Mouse (Mus musculus) retina, postnatal 1 day (tissue): ENCODE data around the gene Nudc.
"Not testable (repeated sequence)": the region's sequence is repeated elsewhere in the genome, so short reads cannot be mapped to it uniquely, and the experiment has no call there.

ENCODE experiments used
- DNase-seq: peaks from one replicate; pipeline ENCODE4 v3.0.0-alpha.2; 2012

Gene Nudc

DNA sequence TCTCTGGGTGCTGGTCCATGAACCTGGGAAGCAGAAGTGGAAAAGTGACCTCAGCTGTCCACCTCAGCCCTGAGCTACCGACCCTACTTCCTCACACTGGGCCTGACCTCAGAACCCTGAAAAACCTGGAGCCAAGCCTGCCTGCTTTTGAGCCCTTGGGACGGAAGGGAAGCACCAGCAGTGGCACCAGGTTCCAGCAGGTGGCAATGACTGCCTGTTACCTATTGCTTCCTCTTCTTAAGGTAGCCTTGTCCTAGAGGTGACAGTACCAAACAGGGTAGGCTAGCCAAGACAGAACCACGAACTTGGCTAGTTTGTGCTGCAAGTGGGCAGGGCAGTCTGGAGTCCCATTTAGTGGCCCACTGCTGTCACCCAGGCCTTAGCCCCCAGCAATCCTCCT is 13.0 kb downstream of the Nudc start:
- DNase-seq: no peak

DNA sequence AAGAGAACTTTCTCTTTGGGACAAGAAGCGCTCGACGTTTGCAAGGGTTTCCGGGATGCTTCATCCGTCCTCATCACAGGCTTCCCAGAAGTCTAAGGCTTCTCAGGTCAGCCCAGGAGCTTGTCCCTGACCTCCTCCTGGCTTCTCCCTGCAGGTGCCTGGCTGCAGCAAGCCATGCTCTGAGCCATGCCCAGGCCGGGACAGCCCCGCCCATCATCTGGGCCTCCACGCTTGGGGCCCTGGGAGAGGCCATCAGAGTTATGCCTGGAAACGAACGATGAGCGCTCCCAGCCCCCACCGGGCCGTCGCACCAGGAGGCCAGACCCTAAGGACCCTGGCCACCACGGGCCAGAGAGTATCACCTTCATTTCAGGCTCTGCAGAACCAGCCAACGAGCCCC is 18.0 kb downstream of the Nudc start:
- DNase-seq: no peak

DNA sequence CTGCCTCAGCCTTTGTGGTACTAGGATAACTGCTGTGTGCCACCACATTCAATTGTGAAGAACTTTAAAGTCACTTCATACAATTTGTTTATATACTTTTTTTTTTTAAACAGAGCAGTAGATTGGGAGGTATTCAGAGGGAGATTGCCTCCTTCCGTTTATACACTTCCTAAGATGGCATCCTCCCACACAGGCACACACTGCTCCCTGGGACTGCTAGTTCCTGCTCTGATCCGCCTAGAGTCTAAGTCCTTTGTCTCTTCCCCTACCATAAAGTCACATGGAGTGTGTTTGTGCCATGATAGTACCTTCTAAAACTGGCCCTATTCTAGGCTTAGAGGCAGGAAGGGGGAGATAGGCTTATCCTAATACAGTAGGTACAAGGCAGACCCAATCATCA is 24.3 kb downstream of the Nudc start:
- DNase-seq: no peak

DNA sequence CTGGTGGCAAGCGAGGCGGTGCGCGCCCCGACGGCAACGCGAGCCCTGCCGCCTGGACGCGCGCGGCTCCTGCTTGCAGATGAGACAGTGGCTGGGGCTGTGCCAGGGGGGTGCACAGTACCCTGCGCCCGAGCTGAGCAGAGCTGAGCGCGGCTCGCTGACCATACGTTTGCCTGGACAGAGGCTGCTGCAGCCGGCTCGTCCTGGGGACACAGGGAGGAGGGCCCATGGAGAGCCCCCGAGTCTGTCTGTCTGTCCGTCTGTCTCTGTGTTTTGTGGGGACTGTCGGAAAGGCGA is 26.5 kb downstream of the Nudc start:
- DNase-seq: no peak

DNA sequence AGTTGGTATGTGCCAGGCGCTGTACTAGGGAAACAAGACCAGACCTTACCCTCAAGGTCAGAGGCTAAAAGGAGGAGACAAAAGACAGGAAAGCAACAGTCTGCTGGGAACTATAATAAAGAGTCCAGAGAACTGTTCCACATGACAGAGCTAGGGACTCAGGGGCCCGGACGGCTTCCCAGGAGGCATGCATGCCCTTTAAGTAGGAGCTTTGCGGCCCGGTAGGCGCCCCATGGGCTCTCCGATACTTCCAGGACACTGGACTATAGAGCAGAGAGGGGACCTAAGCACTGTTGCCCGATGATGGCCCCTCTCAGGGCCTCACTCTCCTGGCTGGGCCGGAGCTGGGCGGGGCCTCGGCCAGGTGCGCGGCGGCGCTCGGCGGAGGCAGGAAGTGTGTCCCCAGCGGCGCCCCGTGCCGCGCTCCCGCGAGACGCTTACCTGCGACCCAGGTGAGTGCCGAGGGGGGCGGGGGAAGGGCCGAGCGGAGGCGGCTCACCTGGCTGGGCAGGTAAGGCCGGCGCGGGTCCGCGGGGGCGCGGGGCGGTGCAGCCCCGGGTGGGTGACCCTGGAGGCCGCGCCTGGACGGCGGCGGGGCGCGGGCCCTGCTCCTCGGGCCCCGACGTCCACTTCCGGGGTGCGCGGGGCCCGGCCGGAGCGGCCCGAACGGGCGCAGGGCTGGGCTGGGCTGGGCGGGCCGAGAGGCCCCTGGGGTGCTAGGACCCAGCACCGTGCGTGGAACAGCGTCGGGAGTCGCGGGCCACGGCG is 27.0 kb downstream of the Nudc start, which contains the start of gene Kdf1:
Gene Kdf1 (plus strand): TSS at position 363 of the 768 bp plus-strand sequence.
- no peak for DNase-seq

DNA sequence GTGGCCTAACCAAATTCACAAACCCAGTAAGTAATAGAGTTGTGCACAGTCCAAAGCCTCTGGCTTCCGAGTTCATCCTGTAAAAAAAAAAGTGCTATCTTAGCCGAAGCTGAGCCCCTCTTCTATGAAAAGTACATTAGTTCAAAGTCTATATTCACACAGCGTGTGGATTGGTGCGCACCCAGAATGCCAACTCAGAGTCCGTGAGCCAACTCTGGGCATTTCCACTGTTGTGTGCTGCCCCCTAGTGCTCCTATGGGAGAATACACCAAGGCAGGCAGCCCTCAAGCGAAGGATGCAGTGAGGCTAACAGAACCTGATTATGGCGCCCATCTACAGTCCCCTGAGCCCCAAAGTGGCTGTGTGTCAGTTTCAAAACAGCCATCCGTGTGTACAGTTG is 32.8 kb downstream of the Nudc start:
- peak; percentile 84 for DNase-seq

DNA sequence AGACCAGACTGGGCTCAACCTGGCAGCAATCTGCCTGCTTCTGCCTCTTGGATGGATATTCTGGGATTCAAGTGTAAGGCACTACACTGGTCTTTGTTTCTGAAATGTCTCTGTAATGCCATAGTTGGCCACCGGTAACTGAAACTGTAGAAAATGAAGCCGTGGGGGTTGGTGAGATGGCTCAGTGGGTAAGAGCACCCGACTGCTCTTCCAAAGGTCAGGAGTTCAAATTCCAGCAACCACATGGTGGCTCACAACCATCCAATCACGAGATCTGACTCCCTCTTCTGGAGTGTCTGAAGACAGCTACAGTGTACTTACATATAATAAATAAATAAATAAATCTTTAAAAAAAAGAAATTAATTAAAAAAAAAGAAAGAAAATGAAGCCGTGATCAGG is 33.3 kb downstream of the Nudc start:
- not testable (repeated sequence) for DNase-seq

DNA sequence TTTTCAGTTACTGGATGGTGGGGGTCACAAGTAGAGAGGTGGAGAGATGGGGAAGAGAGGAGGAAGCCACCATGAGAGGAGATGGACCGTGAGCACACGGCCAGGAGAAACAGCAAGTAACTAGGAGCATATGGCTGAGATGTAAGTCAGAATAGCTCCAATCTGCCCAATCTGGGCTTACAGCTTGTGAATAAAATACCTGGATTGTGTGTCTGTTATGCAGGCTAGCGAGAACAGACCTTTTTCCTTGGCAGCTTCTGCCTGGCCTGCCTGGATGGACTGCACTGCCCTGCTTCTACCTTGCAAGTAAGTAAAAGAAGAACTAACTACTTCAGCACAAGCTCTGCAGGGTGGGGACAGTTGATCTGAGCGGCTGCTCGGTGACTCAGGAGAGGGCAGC is 34.7 kb downstream of the Nudc start:
- no peak for DNase-seq

DNA sequence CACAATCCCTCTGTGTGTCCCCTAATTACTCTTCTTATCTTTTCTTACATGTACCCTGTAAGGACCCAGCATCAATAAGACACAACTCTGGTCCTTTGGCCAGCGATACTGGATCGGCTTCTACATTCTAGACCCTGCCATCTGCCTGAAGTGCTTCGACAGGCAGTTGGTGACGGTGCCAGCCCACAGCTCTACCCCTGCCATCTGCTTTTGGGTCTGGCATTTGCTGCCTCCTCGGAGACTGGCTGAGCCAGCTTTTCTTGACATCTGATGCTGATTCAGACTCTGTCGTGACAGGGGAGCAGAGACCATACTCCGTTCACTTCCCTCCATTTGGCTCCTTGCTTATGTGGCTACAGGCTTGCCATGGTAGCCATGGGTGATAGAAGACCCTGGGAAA is 36.8 kb downstream of the Nudc start:
- no peak for DNase-seq

DNA sequence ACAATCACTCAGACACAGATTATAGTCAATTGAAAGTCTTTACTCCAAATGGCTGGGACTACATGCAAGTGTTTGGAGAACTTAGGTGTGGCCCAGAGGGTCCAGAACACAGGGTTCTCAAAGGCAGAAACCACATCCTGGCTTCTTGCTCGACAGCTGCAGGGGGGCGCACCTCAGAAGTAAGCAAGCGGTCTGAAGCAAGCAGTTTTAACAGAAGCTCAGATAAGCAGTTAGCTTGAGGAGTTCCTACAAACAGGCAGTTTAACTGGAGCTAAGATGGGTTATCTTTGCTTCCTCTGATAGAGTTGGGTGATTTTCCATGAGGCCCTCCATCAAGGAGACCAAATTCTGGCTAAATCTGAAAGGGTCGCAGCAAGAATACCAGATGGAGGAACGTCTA is 39.2 kb downstream of the Nudc start:
- DNase-seq: no peak

DNA sequence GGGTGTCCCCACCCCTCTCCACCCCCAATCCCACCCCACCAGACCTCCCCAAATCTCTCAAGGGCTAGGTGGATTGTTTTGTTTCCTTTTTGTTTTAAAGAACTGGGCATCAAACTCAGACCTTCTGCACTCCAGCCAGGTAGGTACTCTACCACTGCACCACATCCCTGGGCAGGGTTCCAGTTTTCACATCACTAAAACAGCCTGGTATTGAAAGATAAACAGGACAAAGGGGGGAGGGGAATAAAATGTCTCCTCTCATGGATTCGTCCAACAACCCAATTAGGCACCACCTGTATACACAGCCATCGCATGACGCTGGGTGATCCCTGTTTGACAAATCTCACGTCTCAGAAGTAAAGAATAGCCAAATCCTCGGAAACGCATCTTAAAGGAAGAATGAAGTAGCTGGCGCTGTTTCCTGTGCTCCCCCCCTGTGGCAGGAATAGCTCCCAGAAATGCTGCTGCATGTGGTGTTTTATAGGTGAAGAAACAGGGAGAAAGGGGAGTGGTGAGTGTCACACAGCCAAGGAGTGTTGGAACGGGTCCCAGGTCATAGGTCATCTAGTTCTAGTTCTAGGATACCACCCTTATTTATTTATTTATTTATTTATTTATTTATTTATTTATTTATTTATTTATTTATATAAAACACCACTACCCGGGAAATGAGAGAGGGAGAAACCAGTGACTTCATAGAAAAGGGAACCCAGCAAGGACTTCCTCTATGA is 40.9 kb downstream of the Nudc start:
- DNase-seq: no peak

DNA sequence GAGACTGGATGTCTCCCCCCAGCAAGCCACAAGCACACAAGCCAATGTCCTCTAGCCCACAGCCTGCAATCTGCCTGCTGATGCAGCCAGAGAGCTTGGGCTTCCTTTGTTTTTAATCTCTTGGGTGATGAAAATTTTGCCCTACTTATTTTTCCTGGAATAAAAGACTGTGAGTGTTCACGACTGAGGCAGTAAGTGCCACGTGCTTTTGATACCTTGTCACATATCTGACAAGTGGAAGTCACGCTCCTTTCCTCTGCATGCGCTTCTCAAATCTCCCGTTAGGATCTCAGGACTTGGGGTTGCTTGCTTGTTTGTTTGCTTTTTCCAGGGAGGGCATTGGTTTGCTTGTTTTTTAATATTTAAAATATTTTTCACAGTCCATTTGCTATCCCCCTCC is 41.5 kb downstream of the Nudc start:
- DNase-seq: no peak

DNA sequence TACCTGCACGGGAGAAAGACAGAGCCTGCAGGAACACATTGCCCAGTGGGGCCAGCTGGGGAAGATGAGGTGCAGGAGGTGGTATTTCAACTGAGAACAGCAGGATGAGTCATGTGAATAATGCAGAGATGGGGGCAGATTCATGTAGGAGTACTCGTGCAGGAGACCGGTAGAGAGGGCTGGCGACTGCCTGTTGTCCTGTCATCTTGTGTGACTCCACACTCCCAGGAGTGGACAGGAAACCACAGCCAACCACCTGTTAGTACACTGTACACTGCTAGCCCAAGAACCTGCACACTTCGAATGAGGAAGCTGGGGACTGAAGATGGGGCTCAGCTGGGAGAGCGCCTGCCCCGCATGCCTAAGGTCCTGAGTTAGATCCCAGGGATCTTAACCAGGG is 44.3 kb downstream of the Nudc start:
- no peak for DNase-seq

DNA sequence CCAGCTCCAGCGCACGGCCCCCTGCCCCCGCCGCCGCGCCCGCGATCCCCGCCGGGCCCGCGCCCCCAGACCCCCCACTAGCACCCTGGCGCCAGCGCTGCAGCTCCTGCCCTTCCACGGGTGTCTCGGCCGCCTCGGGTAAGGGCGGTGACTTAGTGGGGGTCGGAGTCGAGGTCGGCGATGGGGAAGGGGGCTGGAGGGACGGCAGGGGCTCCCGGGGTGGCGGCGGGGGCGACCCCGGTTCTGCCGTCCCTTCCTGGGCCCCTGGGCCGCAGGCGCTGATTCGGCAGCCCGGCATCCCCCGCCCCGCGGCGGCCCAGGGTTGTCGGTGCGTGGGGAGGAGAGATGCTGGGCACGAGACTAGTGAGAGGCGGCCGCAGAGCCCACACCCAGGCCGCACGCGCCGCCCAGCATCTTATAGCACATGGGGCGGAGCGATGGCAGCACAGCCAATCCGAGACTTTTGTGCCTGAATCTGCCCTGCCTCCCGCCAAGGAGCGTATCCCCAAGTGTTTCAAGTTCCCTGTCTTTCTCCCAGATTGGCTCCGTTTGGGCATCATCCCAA is 47.6 kb downstream of the Nudc start, which contains the start of gene Trnp1:
Gene Trnp1 (minus strand): TSS at position 391 of the 565 bp plus-strand sequence.
- peak; percentile 91 for DNase-seq

DNA sequence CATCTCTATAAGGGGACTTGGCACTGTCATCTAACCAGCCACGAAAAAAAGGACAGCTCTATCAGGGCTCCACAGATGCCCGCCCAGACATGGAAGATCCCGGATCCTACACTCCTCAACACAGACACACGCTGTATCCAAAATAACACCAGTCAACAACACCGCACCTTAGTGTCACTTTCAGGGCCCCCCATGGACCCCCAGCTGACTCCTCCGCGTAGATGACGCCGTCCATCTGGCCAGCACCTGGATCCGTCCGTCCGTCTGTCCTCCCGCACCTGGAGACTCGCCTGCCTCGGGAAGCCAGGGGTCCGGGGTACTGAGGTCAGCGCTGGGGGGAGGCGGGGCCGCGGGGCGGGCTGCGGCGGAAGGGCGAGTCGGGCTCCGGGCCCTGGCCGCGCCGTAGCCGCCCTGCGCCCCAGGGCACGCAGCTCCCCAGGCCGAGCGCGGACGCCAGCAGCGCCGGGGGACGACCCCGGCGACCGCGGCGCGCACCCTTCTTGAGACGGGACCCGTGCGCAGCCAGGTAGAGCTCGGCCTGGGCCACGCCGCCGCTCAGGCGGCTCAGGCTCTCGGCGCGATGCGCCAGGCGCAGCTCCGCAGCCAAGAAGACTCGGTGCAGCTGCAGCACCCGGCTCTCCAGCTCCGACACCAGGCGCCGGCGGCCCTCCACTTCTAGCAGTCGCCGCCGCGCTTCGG is 48.2 kb downstream of the Nudc start:
- DNase-seq: peak; percentile 45

DNA sequence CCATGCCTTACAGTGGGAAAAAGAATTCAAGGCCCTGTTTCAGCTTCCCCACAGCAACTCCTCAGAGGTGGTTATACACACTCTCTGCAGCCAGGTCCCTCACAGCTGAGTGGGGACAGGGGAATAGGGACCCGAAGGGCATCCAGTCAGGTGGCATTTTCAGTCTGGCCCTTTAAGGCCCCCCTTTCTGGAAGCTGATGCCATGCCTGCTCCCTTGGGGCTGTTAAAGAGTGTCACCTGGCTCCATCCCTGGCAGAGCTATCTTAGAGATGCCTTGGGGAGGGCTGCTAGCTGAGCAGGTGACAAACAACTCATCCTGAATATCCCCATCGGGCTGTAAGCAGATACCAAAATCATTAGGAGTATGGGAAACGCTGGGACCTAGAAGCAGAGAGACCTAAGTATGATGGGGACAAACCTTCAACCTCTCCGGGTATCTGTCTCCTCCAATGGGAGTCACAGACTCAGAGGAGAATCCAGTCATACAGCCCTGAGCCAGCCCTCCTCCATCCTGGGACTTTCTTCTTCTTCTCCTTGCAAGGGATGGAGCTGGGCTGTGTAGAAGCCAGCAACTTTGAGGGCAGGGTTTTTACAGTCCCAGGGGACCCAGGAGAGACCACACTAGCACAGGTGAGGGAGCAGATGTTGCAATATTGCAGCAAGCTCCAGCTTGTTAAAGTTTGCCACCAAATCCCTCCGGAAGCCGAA is 48.9 kb downstream of the Nudc start:
- no peak for DNase-seq

DNA sequence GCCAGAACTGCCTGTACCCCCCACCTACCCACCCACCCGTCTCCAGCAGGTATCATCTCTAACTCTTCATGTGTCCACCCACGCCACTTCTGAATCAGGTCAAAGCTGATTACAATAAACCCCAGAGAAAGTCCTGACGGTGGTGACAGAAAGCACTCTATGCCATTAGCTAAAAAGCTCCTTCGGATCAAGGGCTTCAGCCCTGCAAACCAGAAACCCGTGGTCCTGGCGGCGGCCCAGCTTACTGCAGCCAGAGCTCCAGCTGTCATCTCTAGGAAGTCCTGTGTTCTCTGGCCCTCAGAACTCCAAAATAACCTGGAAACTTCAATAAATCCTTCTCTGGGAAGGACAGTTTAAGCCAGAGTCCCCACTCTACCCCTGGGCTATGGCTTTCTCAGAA is 50.1 kb downstream of the Nudc start:
- peak; percentile 67 for DNase-seq

DNA sequence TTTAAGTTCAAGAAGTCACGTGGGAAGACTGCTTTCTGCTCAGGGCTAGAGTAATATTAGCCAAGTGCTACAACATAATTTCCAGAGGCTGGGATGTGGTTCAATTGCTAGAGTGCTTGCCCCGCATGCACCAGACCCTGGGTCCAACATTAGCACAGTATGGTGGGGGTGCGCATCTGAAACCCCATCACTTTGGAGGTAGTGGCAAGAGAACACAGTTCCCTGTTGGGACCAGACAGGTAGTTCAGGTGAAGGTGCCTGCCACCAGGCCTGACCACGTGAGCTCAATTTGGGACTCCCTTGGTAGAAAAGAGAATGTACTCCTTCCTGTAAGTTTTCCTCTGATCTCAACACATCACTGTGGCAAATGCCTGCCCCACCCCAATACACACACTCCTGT is 50.9 kb downstream of the Nudc start:
- no peak for DNase-seq

DNA sequence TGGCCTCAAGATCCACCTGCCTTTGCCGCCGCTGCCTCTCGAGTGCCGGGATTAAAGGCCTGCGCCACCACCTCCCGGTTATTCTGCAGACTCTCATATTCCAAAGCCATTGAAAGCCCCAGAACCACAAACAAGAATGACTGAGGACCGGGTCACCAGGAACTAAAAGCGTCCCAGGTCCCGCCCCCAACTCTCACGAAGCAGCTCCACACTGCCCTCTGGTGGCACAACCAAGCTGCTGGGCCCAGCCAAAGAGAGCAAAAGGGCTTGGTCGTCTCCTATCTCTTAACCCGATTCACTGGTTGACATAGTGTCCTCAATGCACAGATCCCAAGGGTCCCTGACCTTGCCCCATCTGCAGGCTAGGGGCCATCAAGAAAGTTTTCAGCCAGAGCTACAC is 51.4 kb downstream of the Nudc start:
- peak; percentile 88 for DNase-seq

DNA sequence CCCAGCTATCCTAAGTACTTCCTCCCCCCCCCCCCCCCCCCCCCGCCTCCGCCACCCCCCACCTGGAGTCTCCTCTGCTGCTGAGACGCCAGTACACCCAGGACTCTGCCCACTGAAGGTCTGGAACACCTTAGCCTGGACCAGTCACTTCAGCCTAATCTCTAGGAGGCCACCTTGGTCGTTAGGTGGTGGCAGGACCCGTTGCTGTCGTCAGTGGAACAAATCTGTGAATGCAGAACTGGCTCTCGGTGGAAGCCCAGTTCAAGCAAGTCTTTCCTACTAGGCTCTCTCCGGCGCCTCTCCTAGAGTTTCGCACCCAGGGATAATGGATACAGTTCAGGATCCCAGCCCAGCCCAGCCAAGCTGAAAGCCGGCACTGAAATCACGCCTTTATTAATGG is 51.9 kb downstream of the Nudc start:
- no peak for DNase-seq

DNA sequence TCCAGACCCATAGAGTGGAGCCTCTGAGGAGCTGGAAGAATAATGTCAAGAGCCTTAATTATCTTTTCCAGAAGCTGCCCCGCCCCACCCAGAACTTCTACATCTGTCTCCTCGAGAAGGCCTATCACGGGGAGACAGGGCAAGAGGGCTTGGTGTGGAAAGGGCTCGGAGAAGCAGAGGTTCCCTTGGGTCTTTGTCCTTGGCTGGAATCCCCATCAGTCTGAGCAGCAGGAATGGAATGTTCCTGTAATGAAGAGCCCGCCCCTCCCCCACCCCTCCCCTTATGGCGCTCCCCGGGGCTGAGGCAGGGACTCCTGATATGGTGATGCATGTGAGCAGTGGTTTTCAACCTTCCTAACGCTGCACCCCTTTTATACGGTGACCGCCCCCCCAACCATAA is 54.0 kb downstream of the Nudc start:
- DNase-seq: peak; percentile 27

DNA sequence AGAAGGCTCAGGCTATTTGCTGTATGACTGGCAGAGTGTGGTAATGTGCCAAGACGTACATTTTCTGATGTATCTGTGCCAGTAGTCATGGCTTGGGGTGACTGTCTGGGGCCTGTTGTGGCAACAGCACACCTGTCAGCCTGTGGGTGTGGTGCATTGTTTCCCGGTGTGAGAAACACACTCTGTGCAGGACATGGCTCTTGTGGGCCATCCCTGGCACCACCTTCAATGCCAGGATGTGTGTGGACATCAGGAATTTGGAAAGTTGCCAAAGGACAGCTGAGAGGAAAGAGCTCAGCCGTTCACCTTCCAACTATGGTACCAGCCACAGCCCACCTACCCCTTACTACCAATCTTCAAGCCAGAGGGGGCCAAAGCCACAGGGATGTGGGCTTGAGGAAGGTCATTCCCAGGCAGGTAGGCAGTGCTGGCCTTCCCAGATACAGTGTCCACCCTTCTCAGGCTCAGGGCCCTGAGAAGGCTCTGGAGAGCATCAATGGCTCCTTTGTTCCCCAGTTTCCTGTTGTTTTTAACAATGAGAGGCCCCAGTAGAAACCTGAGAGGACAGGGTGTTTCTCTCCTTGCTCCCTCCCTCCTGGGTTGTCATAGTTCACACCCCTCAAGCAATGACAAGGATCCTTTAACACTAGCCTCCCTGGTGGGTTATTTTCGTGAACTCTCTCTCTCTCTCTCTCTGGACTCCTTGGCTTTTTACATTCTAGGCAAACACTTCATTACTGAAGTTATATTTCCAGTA is 56.1 kb downstream of the Nudc start:
- peak; percentile 81 for DNase-seq
